Mouse (Mus musculus): ENCODE results near the gene Fdxacb1. TPM values are rescaled to one million over a fixed set of nuclear protein-coding genes. Genes with fewer than 3 reads are reported as not detected.

Fdxacb1 gene
- 12.6 and 14.0 TPM in 2 replicates for polyA plus RNA-seq (2016; fragmentation: Nextera tagmentation; extraction: Ambion mirVana)

- DNase-seq (ENCODE audit: low spot score), result peak; percentile 98
- no peaks in the 10 kb centered on the region for H3K9me3 ChIP-seq (replicated peaks)
- no peaks in the 10 kb centered on the region for H3K27me3 ChIP-seq (ENCODE audit: low read depth, poor library complexity, severe bottlenecking)
- WGBS, result 5% methylated on average over 59 of the region's 59 CpGs
- H3K36me3 ChIP-seq, result peaks cover 16% of the 10 kb centered on the region
- H3K27ac ChIP-seq, result peak within 1 kb of the TSS; percentile 94
- H3K4me3 ChIP-seq, result peak within 1 kb of the TSS; percentile 61
- H3K4me1 ChIP-seq, result peaks cover 16% of the 10 kb centered on the region
Measured at GRCm38 (mm10) chr9:50768107-50769002, at the start of gene Fdxacb1. TSS of gene Fdxacb1 (plus strand) at chr9:50768236.

- 91% methylated on average over 4 of the region's 4 CpGs for WGBS
- H3K36me3 ChIP-seq, result peaks cover 68% of the 10 kb centered on the region
- H3K9me3 ChIP-seq (replicated peaks), result no peaks in the 10 kb centered on the region
Measured at GRCm38 (mm10) chr9:50718878-50719277, 49.2 kb upstream of the Fdxacb1 start.

GRCm38 (mm10) chr9:50721061-50721460 lies 47.0 kb upstream of the Fdxacb1 start:
- peaks cover 61% of the 10 kb centered on the region for H3K36me3 ChIP-seq
- peaks cover 49% of the 10 kb centered on the region for H3K4me1 ChIP-seq
- H3K9me3 ChIP-seq (replicated peaks), result no peaks in the 10 kb centered on the region
- no peak for DNase-seq (ENCODE audit: low spot score)
- 0 out of 2 replicates have a peak overlapping the region, but pooled peaks have one; percentile 4 for H3K4me3 ChIP-seq
- no peaks in the 10 kb centered on the region for H3K27me3 ChIP-seq (ENCODE audit: low read depth, poor library complexity, severe bottlenecking)
- H3K27ac ChIP-seq, result peak overlapping the region; percentile 37
- WGBS, result 19% methylated on average over 12 of the region's 12 CpGs

More at GRCm38 (mm10) chr9:50718878-50719277, 49.2 kb upstream of the Fdxacb1 start:
- H3K4me3 ChIP-seq, result no peak overlapping the region
- no peaks in the 10 kb centered on the region for H3K27me3 ChIP-seq (ENCODE audit: low read depth, poor library complexity, severe bottlenecking)
- no peak for DNase-seq (ENCODE audit: low spot score)
- H3K27ac ChIP-seq, result no peak overlapping the region
- H3K4me1 ChIP-seq, result peaks cover 38% of the 10 kb centered on the region

- H3K27me3 ChIP-seq (ENCODE audit: low read depth, poor library complexity, severe bottlenecking), result no peaks in the 10 kb centered on the region
- peaks cover 62% of the 10 kb centered on the region for H3K4me1 ChIP-seq
- H3K36me3 ChIP-seq, result peaks cover 47% of the 10 kb centered on the region
- 47% methylated on average over 8 of the region's 8 CpGs for WGBS
- no peak overlapping the region for H3K4me3 ChIP-seq
- H3K9me3 ChIP-seq (replicated peaks), result no peaks in the 10 kb centered on the region
- no peak for DNase-seq (ENCODE audit: low spot score)
- peak overlapping the region; percentile 62; the same call in 1 of the 2 replicates for H3K27ac ChIP-seq
Measured at GRCm38 (mm10) chr9:50722451-50722911, 45.6 kb upstream of the Fdxacb1 start.

DNA sequence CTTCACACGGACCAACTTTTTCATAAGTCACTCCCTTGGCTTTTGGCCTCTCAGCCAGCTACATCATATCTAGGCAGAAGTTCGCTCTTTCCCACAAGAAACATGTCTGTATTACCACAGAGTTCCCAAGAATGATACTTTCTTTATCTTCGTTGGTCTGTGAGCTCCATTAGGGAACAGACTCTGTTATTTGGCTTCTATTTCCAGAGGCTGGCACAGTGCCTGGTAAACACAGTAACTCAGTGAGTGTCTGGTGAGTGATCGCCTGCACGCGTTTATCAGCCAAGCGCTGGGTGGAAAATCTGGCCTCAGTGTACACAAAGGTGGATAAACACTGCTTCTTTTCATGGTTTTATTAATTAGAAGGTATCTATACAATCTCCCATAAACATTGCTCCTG lies 44.6 kb upstream of the Fdxacb1 start:
- H3K4me1 ChIP-seq, result peaks cover 70% of the 10 kb centered on the region
- 86% methylated on average over 7 of the region's 7 CpGs for WGBS
- no peaks in the 10 kb centered on the region for H3K9me3 ChIP-seq (replicated peaks)
- H3K27ac ChIP-seq, result no peak overlapping the region
- H3K36me3 ChIP-seq, result peaks cover 40% of the 10 kb centered on the region
- H3K27me3 ChIP-seq (ENCODE audit: low read depth, poor library complexity, severe bottlenecking), result no peaks in the 10 kb centered on the region
- no peak overlapping the region for H3K4me3 ChIP-seq
- no peak for DNase-seq (ENCODE audit: low spot score)

- H3K4me1 ChIP-seq, result peaks cover 71% of the 10 kb centered on the region
- DNase-seq (ENCODE audit: low spot score), result no peak
- no peaks in the 10 kb centered on the region for H3K9me3 ChIP-seq (replicated peaks)
- peak overlapping the region; percentile 4; the same call in 1 of the 2 replicates for H3K4me3 ChIP-seq
- H3K27me3 ChIP-seq (ENCODE audit: low read depth, poor library complexity, severe bottlenecking), result no peaks in the 10 kb centered on the region
- 90% methylated on average over 2 of the region's 2 CpGs for WGBS
- peaks cover 33% of the 10 kb centered on the region for H3K36me3 ChIP-seq
- H3K27ac ChIP-seq, result 0 out of 2 replicates have a peak overlapping the region, but pooled peaks have one; percentile 32
Measured at GRCm38 (mm10) chr9:50724147-50724546, 43.9 kb upstream of the Fdxacb1 start.

DNA sequence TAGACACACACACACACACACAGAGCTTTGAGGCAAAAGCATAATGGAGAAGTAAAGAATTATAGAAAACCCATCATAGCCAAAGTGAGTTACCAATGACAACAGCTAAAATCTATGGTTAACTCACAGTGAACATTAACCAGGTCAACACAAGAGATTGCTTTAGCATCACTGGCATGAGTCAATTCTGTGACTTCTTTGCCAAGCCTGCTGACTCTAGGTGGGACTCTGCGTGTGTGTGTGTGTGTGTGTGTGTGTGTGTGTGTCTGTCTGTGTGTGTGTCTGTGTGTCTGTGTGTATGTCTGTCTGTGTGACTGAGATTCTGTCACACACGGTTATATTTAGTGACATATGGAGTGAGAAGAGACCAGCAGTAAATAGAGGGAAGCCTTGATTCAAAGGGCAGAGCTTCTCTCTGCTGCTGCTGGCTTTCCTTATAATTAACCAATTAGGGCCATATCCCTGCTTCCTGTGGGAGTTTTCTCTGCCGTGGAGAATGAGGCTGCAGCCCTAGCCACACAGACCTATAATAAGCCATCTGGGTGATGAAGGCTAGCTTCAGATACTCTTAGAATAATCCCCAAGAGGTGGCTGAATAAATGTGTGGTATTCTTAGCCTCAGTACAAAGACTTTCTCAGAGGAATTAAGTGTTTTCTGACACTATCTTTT lies 43.2 kb upstream of the Fdxacb1 start:
- peaks cover 27% of the 10 kb centered on the region for H3K36me3 ChIP-seq
- WGBS, result 35% methylated on average over 3 of the region's 3 CpGs
- H3K27ac ChIP-seq, result 0 out of 2 replicates have a peak overlapping the region, but pooled peaks have one; percentile 32
- no peaks in the 10 kb centered on the region for H3K27me3 ChIP-seq (ENCODE audit: low read depth, poor library complexity, severe bottlenecking)
- H3K9me3 ChIP-seq (replicated peaks), result no peaks in the 10 kb centered on the region
- DNase-seq (ENCODE audit: low spot score), result no peak
- H3K4me1 ChIP-seq, result peaks cover 71% of the 10 kb centered on the region
- H3K4me3 ChIP-seq, result 0 out of 2 replicates have a peak overlapping the region, but pooled peaks have one; percentile 4

- H3K36me3 ChIP-seq, result peaks cover 19% of the 10 kb centered on the region
- peaks cover 68% of the 10 kb centered on the region for H3K4me1 ChIP-seq
- peak; percentile 58 for DNase-seq (ENCODE audit: low spot score)
- 27% methylated on average over 8 of the region's 8 CpGs for WGBS
- H3K4me3 ChIP-seq, result peak overlapping the region; percentile 77
- H3K9me3 ChIP-seq (replicated peaks), result no peaks in the 10 kb centered on the region
- H3K27me3 ChIP-seq (ENCODE audit: low read depth, poor library complexity, severe bottlenecking), result no peaks in the 10 kb centered on the region
- H3K27ac ChIP-seq, result peak overlapping the region; percentile 96
Measured at GRCm38 (mm10) chr9:50725921-50726590, 42.0 kb upstream of the Fdxacb1 start.

- Histone ChIP-seq H3K4me1 (peaks cover 56% of the 10 kb centered on the region), H3K36me3 (peaks cover 12% of the 10 kb centered on the region)
Measured at GRCm38 (mm10) chr9:50727171-50727924, 40.7 kb upstream of the Fdxacb1 start.

GRCm38 (mm10) chr9:50727925-50728651 lies 39.9 kb upstream of the Fdxacb1 start:
- H3K27ac ChIP-seq, result peak overlapping the region; percentile 96
- H3K4me1 ChIP-seq, result peaks cover 52% of the 10 kb centered on the region
- H3K4me3 ChIP-seq, result peak overlapping the region; percentile 77
- no peaks in the 10 kb centered on the region for H3K27me3 ChIP-seq (ENCODE audit: low read depth, poor library complexity, severe bottlenecking)
- DNase-seq (ENCODE audit: low spot score), result peak; percentile 88
- under 1% methylated on average over 45 of the region's 45 CpGs for WGBS
- 0 out of 2 replicates have a peak, but pooled peaks cover 9% of the 10 kb centered on the region for H3K36me3 ChIP-seq
- H3K9me3 ChIP-seq (replicated peaks), result no peaks in the 10 kb centered on the region

More at GRCm38 (mm10) chr9:50727171-50727924, 40.7 kb upstream of the Fdxacb1 start:
- peak; percentile 69 for DNase-seq (ENCODE audit: low spot score)
- no peaks in the 10 kb centered on the region for H3K9me3 ChIP-seq (replicated peaks)
- H3K27ac ChIP-seq, result peak overlapping the region; percentile 96
- H3K4me3 ChIP-seq, result peak overlapping the region; percentile 77
- no peaks in the 10 kb centered on the region for H3K27me3 ChIP-seq (ENCODE audit: low read depth, poor library complexity, severe bottlenecking)
- 2% methylated on average over 30 of the region's 30 CpGs for WGBS

DNA sequence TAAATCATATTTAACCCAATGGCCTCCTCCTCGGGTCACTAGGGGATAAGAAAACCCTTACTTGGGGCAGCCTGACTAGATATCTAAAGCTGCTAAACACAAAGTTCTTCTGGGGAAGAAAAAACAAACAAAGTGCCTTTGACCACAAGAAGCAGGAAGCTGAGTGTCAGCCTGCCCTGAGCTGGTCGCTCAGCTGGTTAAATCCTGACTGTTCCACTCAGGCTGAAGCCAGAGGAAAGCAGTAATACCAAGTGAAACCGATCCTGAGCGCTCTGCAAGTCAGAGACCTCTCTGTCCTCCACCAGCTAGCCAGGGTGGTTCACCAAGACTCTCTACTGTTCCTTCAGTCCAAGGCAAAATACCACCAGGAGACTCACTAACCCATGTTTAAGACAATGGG lies 38.4 kb upstream of the Fdxacb1 start:
- Histone ChIP-seq H3K4me1 (peaks cover 37% of the 10 kb centered on the region), H3K36me3 (no peaks in the 10 kb centered on the region), H3K9me3 (replicated peaks) (no peaks in the 10 kb centered on the region), H3K27ac (no peak overlapping the region), H3K4me3 (no peak overlapping the region), H3K27me3 (ENCODE audit: low read depth, poor library complexity, severe bottlenecking) (no peaks in the 10 kb centered on the region)
- WGBS, result 57% methylated on average over 4 of the region's 4 CpGs
- DNase-seq (ENCODE audit: low spot score), result no peak
